12 mouse cellular contexts compared by ENCODE assay signal in genomic region chr11:5983629-5984028, GRCm38 (mm10). TPM values are rescaled to one million over a fixed set of nuclear protein-coding genes. Genes with fewer than 3 reads are reported as not detected.
"Had no signal": no experiment of that assay in that cellular context is flagged by ENCODE, and none has a peak within 500 bp of the region (broad histone marks: within the 10 kb centered on the region; RNA-seq: fewer than 3 reads in every experiment).

No protein-coding gene starts in this region.

- H3K4me3 ChIP-seq: left cerebral cortex, adult 2 months; limb, embryonic 10.5 days; liver, embryonic 15.5 days; midbrain, embryonic 10.5 days; midbrain, embryonic 15.5 days; stomach, embryonic 15.5 days had no signal

- H3K4me1 ChIP-seq: liver, embryonic 15.5 days; midbrain, embryonic 10.5 days; midbrain, embryonic 15.5 days; stomach, embryonic 15.5 days had no signal

- DNase-seq: kidney, postnatal 10 days; lung, embryonic 14.5 days; lung, postnatal 10 days; lung, postnatal 4 days; right cerebral cortex, postnatal 14 days had no signal

- H3K27me3 ChIP-seq: liver, embryonic 15.5 days; midbrain, embryonic 15.5 days; stomach, embryonic 15.5 days had no signal

- H3K36me3 ChIP-seq: limb, embryonic 10.5 days; liver, embryonic 15.5 days; midbrain, embryonic 10.5 days; stomach, embryonic 15.5 days had no signal

- H3K27ac ChIP-seq: left cerebral cortex, adult 2 months; limb, embryonic 10.5 days; liver, embryonic 15.5 days; midbrain, embryonic 10.5 days; midbrain, embryonic 15.5 days; stomach, embryonic 15.5 days had no signal

RNA-seq across cellular contexts. Expression of gene Gck, which starts 33.7 kb away (rescaled TPM):
- total RNA-seq: megakaryocyte, adult 5-6 weeks had no signal
